Mouse (Mus musculus) midbrain, embryonic 11.5 days (tissue): ENCODE measurements around the gene Slc26a1. TPM values are rescaled to one million over a fixed set of nuclear protein-coding genes. Genes with fewer than 3 reads are reported as not detected.

Experiments
- ATAC-seq: fragments of 200-750 bp; cut with Nextera tagmentation; 2 replicates; pipeline ENCODE4 v1.8.0; 2017; ENCODE audit warnings: moderate TSS enrichment, moderate library complexity; ENCODE audit not compliant: low FRiP score
- DNase-seq: peaks from one replicate; pipeline ENCODE4 v3.0.0; 2015; ENCODE audit warnings: low spot score; ENCODE audit errors: missing footprints
- H3K27ac ChIP-seq: fragments of 300-500 bp; sonication (generic); 2 replicates; pipeline ENCODE4 v1.5.1; 2014; ENCODE audit warnings: low read depth, low read length
- H3K27me3 ChIP-seq: fragments of 300-500 bp; sonication (generic); 2 replicates; pipeline ENCODE4 v1.6.1; 2014; ENCODE audit warnings: mild to moderate bottlenecking, low read length, moderate library complexity, mixed read lengths; ENCODE audit not compliant: control insufficient read depth, insufficient read depth
- H3K36me3 ChIP-seq: fragments of 300-500 bp; sonication (generic); 2 replicates; pipeline ENCODE4 v1.6.1; 2014; ENCODE audit warnings: mild to moderate bottlenecking, low read length, moderate library complexity, mixed read lengths; ENCODE audit not compliant: control insufficient read depth, insufficient read depth
- H3K4me1 ChIP-seq: fragments of 300-500 bp; sonication (generic); 2 replicates; pipeline ENCODE4 v1.6.1; 2014; ENCODE audit warnings: low read length; ENCODE audit not compliant: control insufficient read depth, insufficient read depth
- H3K4me2 ChIP-seq: fragments of 300-500 bp; sonication (generic); 2 replicates; pipeline ENCODE4 v1.6.1; 2014; ENCODE audit warnings: mild to moderate bottlenecking, moderate library complexity
- H3K4me3 ChIP-seq: fragments of 300-500 bp; sonication (generic); 2 replicates; pipeline ENCODE4 v1.5.1; 2014; ENCODE audit warnings: low read depth, low read length
- H3K9ac ChIP-seq: fragments of 300-500 bp; sonication (generic); 2 replicates; pipeline ENCODE4 v1.6.1; 2014; ENCODE audit warnings: low read length
- H3K9me3 ChIP-seq: fragments of 300-500 bp; sonication (generic); 2 replicates; pipeline ENCODE4 v1.6.1; 2016; ENCODE audit warnings: low read length; ENCODE audit not compliant: control insufficient read depth
- WGBS: fragments of 180-500 bp; shearing (Covaris S2); extraction: QIAGEN DNeasy Blood & Tissue Kit; methylation state at CpG from one replicate; pipeline ENCODE4 v1.1.7; 2014; 5-methylcytosine and 5-hydroxymethylcytosine counted together
- polyA plus RNA-seq: library from polyadenylated mRNA; unstranded; fragments of >200 nt; fragmentation: Nextera tagmentation; extraction: Ambion mirVana; gene quantifications from 2 replicates; pipeline ENCODE4 v1.2.1, GENCODE M21; 2014

Slc26a1 gene
- polyA plus RNA-seq, 1 experiment from 2014 or later: 0.81 TPM

DNA sequence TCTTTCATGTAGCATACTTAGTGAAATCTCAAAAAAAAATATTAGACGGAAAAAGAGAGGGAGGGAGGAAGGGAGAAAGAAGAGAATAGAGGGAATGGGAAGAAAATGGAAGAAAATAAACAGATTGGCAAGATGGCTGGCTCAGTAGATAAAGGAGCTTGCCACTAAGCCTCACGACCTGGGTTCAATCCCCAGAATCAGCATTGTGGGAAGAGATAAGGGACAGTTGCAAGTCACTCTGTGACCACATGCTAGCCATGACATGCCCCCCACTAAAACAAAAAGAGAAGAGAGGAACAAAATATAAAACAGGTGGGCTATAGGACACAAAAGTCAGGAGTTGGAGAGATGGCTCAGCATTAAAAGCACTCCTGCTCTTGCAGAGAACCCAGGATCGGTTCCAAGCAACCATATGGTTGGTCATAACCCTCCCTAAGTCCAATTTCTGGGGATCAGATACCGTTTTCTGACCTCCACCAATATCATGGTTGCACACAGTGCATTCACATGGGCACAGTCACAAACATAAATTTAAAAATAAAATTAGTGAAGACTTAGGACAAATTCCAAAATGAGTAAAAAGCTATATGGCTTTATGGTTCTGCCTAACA, 49.2 kb downstream of the Slc26a1 start:
- WGBS: 85% methylated on average over 4 of the region's 4 CpGs

DNA sequence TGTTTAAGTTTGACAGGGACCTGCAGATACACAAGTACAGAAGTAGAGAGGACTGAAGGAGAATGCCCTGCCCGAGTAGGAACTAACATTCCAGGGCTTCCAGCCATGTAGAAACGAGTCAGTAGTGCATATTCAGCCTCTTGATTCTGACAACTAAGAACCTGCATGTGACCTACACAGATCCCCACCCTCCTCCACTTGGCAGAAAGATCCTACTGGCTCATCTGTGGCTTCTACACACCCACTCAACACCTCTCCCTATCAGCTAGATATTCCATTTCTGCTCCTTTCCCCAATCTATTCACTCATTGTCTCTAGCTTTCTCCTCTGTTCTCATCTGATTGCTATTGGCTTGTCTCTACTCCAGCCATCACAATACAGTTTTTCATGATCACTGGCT, 53.5 kb downstream of the Slc26a1 start:
- ATAC-seq: no peak
- DNase-seq: no peak
- H3K9me3 ChIP-seq: no peaks in the 10 kb centered on the region
- no peak overlapping the region for H3K27ac ChIP-seq
- no peak overlapping the region for H3K9ac ChIP-seq
- WGBS: 75% methylated on average over 2 of the region's 2 CpGs
- H3K4me1 ChIP-seq: no peaks in the 10 kb centered on the region
- H3K4me2 ChIP-seq: no peak overlapping the region
- no peaks in the 10 kb centered on the region for H3K27me3 ChIP-seq
- no peak overlapping the region for H3K4me3 ChIP-seq
- H3K36me3 ChIP-seq: peaks cover 9% of the 10 kb centered on the region; the same call in 1 of the 2 replicates

More for the DNA sequence above, 49.2 kb downstream of the Slc26a1 start:
- H3K27me3 ChIP-seq: no peaks in the 10 kb centered on the region
- H3K36me3 ChIP-seq: peaks cover 9% of the 10 kb centered on the region; the same call in 1 of the 2 replicates
- no peak overlapping the region for H3K9ac ChIP-seq
- peaks cover 11% of the 10 kb centered on the region for H3K4me1 ChIP-seq
- H3K27ac ChIP-seq: no peak overlapping the region
- H3K4me2 ChIP-seq: no peak overlapping the region
- no peaks in the 10 kb centered on the region for H3K9me3 ChIP-seq
- DNase-seq: no peak
- no peak overlapping the region for H3K4me3 ChIP-seq
- no peak for ATAC-seq

Other genes starting within 250 kb of the Slc26a1 start
- gene Atp5k, start 241.1 kb downstream of the Slc26a1 start, polyA plus RNA-seq: 392 and 433 TPM in 2 replicates
- 0.18 TPM in 1 of 2 replicates, not detected in the other for gene Mfsd7a, start 226.7 kb downstream of the Slc26a1 start, polyA plus RNA-seq
- gene Pcgf3, start 214.3 kb downstream of the Slc26a1 start, polyA plus RNA-seq: 29.2 and 34.0 TPM in 2 replicates
- gene Cplx1, start 125.5 kb downstream of the Slc26a1 start, polyA plus RNA-seq: 7.4 and 8.7 TPM in 2 replicates
- gene Gak, start 45.8 kb downstream of the Slc26a1 start, polyA plus RNA-seq: 43.3 and 45.3 TPM in 2 replicates
- gene Tmem175, start 45.8 kb downstream of the Slc26a1 start, polyA plus RNA-seq: 20.9 and 22.1 TPM in 2 replicates
- 9.2 TPM in 2 replicates for gene Idua, start 15.2 kb downstream of the Slc26a1 start, polyA plus RNA-seq
- 8.6 TPM in 2 replicates for gene Dgkq, start 5.9 kb downstream of the Slc26a1 start, polyA plus RNA-seq
- gene Fgfrl1, start 16.8 kb upstream of the Slc26a1 start, polyA plus RNA-seq: 11.9 and 15.0 TPM in 2 replicates
- gene Rnf212, start 99.4 kb upstream of the Slc26a1 start, polyA plus RNA-seq: 1.7 TPM in 1 of 2 replicates, not detected in the other
- gene Tmed11, start 119.8 kb upstream of the Slc26a1 start, polyA plus RNA-seq: not detected in 2 replicates
- gene Vmn2r8, start 133.3 kb upstream of the Slc26a1 start, polyA plus RNA-seq: not detected in 2 replicates
- not detected in 2 replicates for gene Vmn2r9, start 177.0 kb upstream of the Slc26a1 start, polyA plus RNA-seq